Mouse (Mus musculus) stomach, embryonic 14.5 days (tissue): Measurements from ENCODE around the gene Nmrk1. TPM values are rescaled to one million over a fixed set of nuclear protein-coding genes. Genes with fewer than 3 reads are reported as not detected.

Experiments
- ATAC-seq: fragments of 200-750 bp; cut with Nextera tagmentation; 2 replicates; pipeline ENCODE4 v1.8.0; 2017; ENCODE audit warnings: low read depth, moderate TSS enrichment; ENCODE audit not compliant: insufficient number of reproducible peaks, insufficient read depth, low FRiP score
- H3K27ac ChIP-seq: fragments of 300-500 bp; sonication (generic); 2 replicates; pipeline ENCODE4 v1.5.1; 2014; ENCODE audit warnings: mild to moderate bottlenecking, low read length, moderate library complexity, mixed read lengths
- H3K27me3 ChIP-seq: fragments of 300-500 bp; sonication (generic); 2 replicates; pipeline ENCODE4 v1.6.1; 2014; ENCODE audit warnings: low read length, control low read depth, mixed read lengths; ENCODE audit not compliant: control insufficient read depth, insufficient read depth
- H3K36me3 ChIP-seq: fragments of 300-500 bp; sonication (generic); 2 replicates; pipeline ENCODE4 v1.6.1; 2014; ENCODE audit warnings: mild to moderate bottlenecking, control low read depth, low read length, moderate library complexity, mixed read lengths; ENCODE audit not compliant: control insufficient read depth, insufficient read depth
- H3K4me1 ChIP-seq: fragments of 300-500 bp; sonication (generic); 2 replicates; pipeline ENCODE4 v1.6.1; 2014; ENCODE audit warnings: low read length, control low read depth, mixed read lengths; ENCODE audit not compliant: control insufficient read depth, insufficient read depth
- H3K4me2 ChIP-seq: fragments of 300-500 bp; sonication (generic); replicated peaks from 2 replicates; pipeline ENCODE4 v1.6.1; 2014; ENCODE audit warnings: low read depth, low read length, control low read depth
- H3K4me3 ChIP-seq: fragments of 300-500 bp; sonication (generic); 2 replicates; pipeline ENCODE4 v1.5.1; 2014; ENCODE audit warnings: low read depth, low read length, control low read depth
- H3K9ac ChIP-seq: fragments of 300-500 bp; sonication (generic); replicated peaks from 2 replicates; pipeline ENCODE4 v1.6.1; 2014; ENCODE audit warnings: low read depth, mild to moderate bottlenecking, control low read depth, low read length, moderate library complexity, mixed read lengths
- H3K9me3 ChIP-seq: fragments of 300-500 bp; sonication (generic); 2 replicates; pipeline ENCODE4 v1.6.1; 2016; ENCODE audit warnings: low read depth, low read length, control low read depth; ENCODE audit not compliant: control insufficient read depth
- WGBS: fragments of 180-500 bp; shearing (Covaris S2); extraction: QIAGEN DNeasy Blood & Tissue Kit; methylation state at CpG from one replicate; pipeline ENCODE4 v1.1.7; 2014; 5-methylcytosine and 5-hydroxymethylcytosine counted together
- polyA plus RNA-seq: library from polyadenylated mRNA; unstranded; fragments of >200 nt; fragmentation: Nextera tagmentation; extraction: Ambion mirVana; gene quantifications from 2 replicates; pipeline ENCODE4 v1.2.1, GENCODE M21; 2014

The Nmrk1 gene
- polyA plus RNA-seq, 1 experiment from 2014 or later: 13.9 TPM

GRCm38 (mm10) chr19:18639552-18639951 lies 7.8 kb downstream of the Nmrk1 start:
- Histone ChIP-seq H3K9ac (no peak overlapping the region), H3K36me3 (no peaks in the 10 kb centered on the region), H3K9me3 (no peaks in the 10 kb centered on the region), H3K27me3 (no peaks in the 10 kb centered on the region), H3K4me3 (no peak overlapping the region), H3K4me1 (no peaks in the 10 kb centered on the region), H3K27ac (no peak overlapping the region), H3K4me2 (no peak overlapping the region)
- no peak for ATAC-seq
- 33% methylated on average over 2 of the region's 2 CpGs for WGBS

GRCm38 (mm10) chr19:18641001-18641400 lies 9.3 kb downstream of the Nmrk1 start:
- no peaks in the 10 kb centered on the region for H3K4me1 ChIP-seq
- H3K36me3 ChIP-seq: no peaks in the 10 kb centered on the region
- no peaks in the 10 kb centered on the region for H3K27me3 ChIP-seq
- no peak overlapping the region for H3K4me3 ChIP-seq
- H3K9me3 ChIP-seq: no peaks in the 10 kb centered on the region
- H3K9ac ChIP-seq: no peak overlapping the region
- 72% methylated on average over 4 of the region's 4 CpGs for WGBS
- no peak for ATAC-seq
- no peak overlapping the region for H3K4me2 ChIP-seq
- no peak overlapping the region for H3K27ac ChIP-seq

DNA sequence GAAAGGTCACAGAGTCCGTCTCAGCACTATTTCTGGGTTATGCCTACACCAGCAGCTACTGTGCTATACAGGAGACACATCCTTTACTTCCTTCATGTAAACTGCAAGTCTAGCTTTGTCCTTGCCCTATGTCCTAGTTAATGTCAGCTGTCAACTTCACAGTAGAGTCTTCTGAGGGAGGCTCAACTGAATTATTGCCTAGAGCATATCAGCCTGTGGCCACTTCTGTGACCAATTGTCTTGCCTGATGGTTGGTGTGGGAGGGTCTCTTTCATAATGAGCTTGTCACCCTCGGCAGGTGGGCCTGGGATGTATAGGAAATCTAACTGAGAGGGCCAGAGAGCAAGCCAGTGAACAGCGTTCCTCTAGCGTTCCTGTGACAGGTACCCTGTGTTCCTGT lies 11.7 kb downstream of the Nmrk1 start:
- Histone ChIP-seq H3K4me2 (no peak overlapping the region), H3K9me3 (no peaks in the 10 kb centered on the region), H3K36me3 (no peaks in the 10 kb centered on the region), H3K27ac (no peak overlapping the region), H3K9ac (no peak overlapping the region), H3K4me1 (no peaks in the 10 kb centered on the region), H3K27me3 (no peaks in the 10 kb centered on the region), H3K4me3 (no peak overlapping the region)
- WGBS: 71% methylated on average over 4 of the region's 4 CpGs
- no peak for ATAC-seq

DNA sequence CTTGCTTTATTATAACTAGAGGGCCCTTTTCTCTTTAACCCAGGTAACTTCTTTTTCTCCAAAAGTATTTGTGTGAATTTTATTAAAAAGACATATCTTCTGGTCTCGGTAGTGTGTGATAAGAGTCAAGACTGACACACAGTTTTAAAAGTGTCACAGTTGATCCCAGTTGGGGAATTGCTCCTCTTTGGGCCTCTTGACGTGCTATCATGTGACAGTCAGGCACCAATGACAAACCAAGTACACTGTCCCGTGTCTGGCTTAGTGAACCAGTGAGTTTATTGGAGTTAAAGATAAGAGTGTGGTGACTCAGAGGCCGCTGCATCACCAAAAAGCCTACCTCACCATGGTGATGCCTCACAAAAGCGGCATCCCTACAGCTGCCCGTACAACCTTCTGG lies 12.3 kb downstream of the Nmrk1 start:
- Histone ChIP-seq H3K4me2 (no peak overlapping the region), H3K36me3 (no peaks in the 10 kb centered on the region), H3K27me3 (no peaks in the 10 kb centered on the region), H3K9ac (no peak overlapping the region), H3K27ac (no peak overlapping the region), H3K4me3 (no peak overlapping the region), H3K9me3 (no peaks in the 10 kb centered on the region), H3K4me1 (no peaks in the 10 kb centered on the region)
- peak; percentile 42; the same call in 1 of the 2 replicates for ATAC-seq
- WGBS: 75% methylated on average over 6 of the region's 6 CpGs

GRCm38 (mm10) chr19:18646397-18646796 lies 14.6 kb downstream of the Nmrk1 start:
- Histone ChIP-seq H3K27me3 (no peaks in the 10 kb centered on the region), H3K27ac (no peak overlapping the region), H3K4me2 (no peak overlapping the region), H3K9me3 (no peaks in the 10 kb centered on the region), H3K4me3 (no peak overlapping the region), H3K36me3 (no peaks in the 10 kb centered on the region), H3K4me1 (no peaks in the 10 kb centered on the region), H3K9ac (no peak overlapping the region)
- no peak for ATAC-seq
- 62% methylated on average over 3 of the region's 3 CpGs for WGBS

- no peak overlapping the region for H3K27ac ChIP-seq
- H3K36me3 ChIP-seq: no peaks in the 10 kb centered on the region
- no peaks in the 10 kb centered on the region for H3K4me1 ChIP-seq
- ATAC-seq: no peak
- no peaks in the 10 kb centered on the region for H3K9me3 ChIP-seq
- no peaks in the 10 kb centered on the region for H3K27me3 ChIP-seq
- no peak overlapping the region for H3K4me2 ChIP-seq
- no peak overlapping the region for H3K9ac ChIP-seq
- 78% methylated on average over 5 of the region's 5 CpGs for WGBS
- H3K4me3 ChIP-seq: no peak overlapping the region
Observed at GRCm38 (mm10) chr19:18646853-18647420, 15.2 kb downstream of the Nmrk1 start.

DNA sequence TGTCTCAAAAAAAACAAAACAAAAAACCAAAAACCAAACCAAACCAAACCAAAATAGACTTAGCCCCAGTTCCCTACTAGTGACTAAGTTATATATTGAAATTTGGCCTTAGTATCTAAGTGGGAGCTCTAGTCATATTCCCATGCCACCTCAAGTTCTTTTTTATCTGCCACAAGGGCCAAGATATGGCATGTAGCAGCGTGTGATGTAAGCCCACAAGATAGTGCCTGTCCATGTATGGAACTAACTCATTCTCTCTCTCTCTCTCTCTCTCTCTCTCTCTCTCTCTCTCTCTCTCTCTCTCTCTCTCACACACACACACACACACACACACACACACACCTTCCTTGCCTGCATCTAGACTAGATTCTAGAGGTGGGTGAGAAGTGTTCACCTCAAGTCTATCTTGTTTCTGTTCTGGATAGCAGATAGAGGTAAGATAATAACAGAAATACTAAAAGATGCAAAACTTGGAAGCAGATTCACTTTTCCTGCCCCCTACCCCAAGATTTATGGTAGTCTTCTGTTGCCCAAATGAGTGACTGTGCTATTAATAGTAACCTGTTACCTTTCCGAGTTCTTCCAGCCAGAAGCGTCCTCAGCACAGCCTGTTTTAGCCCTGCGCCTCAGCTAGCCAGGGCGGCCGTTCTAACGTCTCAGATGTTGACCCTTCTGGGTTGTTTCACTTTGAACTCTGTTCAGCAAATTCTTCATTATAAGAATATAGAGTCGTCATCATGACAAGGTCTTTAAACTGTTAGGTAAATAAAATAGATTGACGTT lies 16.2 kb downstream of the Nmrk1 start:
- H3K9ac ChIP-seq: no peak overlapping the region
- H3K4me2 ChIP-seq: no peak overlapping the region
- H3K27ac ChIP-seq: no peak overlapping the region
- no peaks in the 10 kb centered on the region for H3K36me3 ChIP-seq
- no peaks in the 10 kb centered on the region for H3K4me1 ChIP-seq
- H3K4me3 ChIP-seq: no peak overlapping the region
- no peaks in the 10 kb centered on the region for H3K27me3 ChIP-seq
- 50% methylated on average over 9 of the region's 9 CpGs for WGBS
- ATAC-seq: no peak
- H3K9me3 ChIP-seq: no peaks in the 10 kb centered on the region

DNA sequence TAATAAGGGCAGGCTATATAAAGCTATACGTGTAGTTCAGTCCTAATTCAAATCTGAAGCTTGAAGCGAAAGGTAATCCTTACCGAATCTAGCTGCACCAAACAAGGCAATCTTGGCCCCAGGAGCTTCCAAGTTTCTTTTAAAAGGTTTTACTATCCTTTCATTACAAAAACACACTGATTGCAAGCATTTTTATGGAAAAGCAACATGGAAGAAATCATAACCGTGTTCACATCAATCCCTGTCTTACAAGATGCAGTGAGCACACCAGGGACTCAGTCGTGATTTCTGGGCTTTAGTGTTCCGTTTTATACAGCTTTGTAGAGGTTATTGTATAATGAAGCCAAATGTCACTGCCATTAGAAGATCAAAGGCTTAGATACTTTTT lies 16.8 kb downstream of the Nmrk1 start:
- Histone ChIP-seq H3K36me3 (no peaks in the 10 kb centered on the region), H3K4me2 (no peak overlapping the region), H3K9me3 (no peaks in the 10 kb centered on the region), H3K27me3 (no peaks in the 10 kb centered on the region), H3K9ac (no peak overlapping the region), H3K4me1 (no peaks in the 10 kb centered on the region), H3K4me3 (no peak overlapping the region), H3K27ac (no peak overlapping the region)
- WGBS: 80% methylated on average over 6 of the region's 6 CpGs
- no peak for ATAC-seq

GRCm38 (mm10) chr19:18649955-18650354 lies 18.2 kb downstream of the Nmrk1 start:
- ATAC-seq: no peak
- no peak overlapping the region for H3K4me2 ChIP-seq
- no peaks in the 10 kb centered on the region for H3K36me3 ChIP-seq
- H3K9ac ChIP-seq: no peak overlapping the region
- H3K9me3 ChIP-seq: no peaks in the 10 kb centered on the region
- H3K27me3 ChIP-seq: no peaks in the 10 kb centered on the region
- H3K4me1 ChIP-seq: no peaks in the 10 kb centered on the region
- no peak overlapping the region for H3K4me3 ChIP-seq
- H3K27ac ChIP-seq: no peak overlapping the region
- 76% methylated on average over 4 of the region's 4 CpGs for WGBS
